Mouse (Mus musculus) limb, embryonic 14.5 days (tissue): ENCODE measurements around the gene Keap1. TPM values are rescaled to one million over a fixed set of nuclear protein-coding genes. Genes with fewer than 3 reads are reported as not detected.

Experiments
- ATAC-seq: fragments of 200-750 bp; cut with Nextera tagmentation; 2 replicates; pipeline ENCODE4 v1.8.0; 2017; ENCODE audit warnings: low read depth, moderate number of reproducible peaks, moderate TSS enrichment; ENCODE audit not compliant: low FRiP score
- DNase-seq: peaks from one replicate; pipeline ENCODE4 v3.0.0-alpha.2; 2015; ENCODE audit warnings: low spot score
- H3K27ac ChIP-seq: fragments of 300-500 bp; sonication (generic); replicated peaks from 2 replicates; pipeline ENCODE4 v1.5.1; 2014; ENCODE audit warnings: low read depth, mild to moderate bottlenecking, low read length, moderate library complexity, mixed read lengths
- H3K27me3 ChIP-seq: fragments of 300-500 bp; sonication (generic); 2 replicates; pipeline ENCODE4 v1.6.1; 2014; ENCODE audit warnings: low read length, mixed read lengths; ENCODE audit not compliant: control insufficient read depth, insufficient read depth
- H3K36me3 ChIP-seq: fragments of 300-500 bp; sonication (generic); 2 replicates; pipeline ENCODE4 v1.6.1; 2014; ENCODE audit warnings: mild to moderate bottlenecking, low read length, moderate library complexity, mixed read lengths; ENCODE audit not compliant: control insufficient read depth, insufficient read depth
- H3K4me1 ChIP-seq: fragments of 300-500 bp; sonication (generic); 2 replicates; pipeline ENCODE4 v1.6.1; 2014; ENCODE audit warnings: antibody characterized with exemption, low read length, mixed read lengths; ENCODE audit not compliant: control insufficient read depth, insufficient read depth
- H3K4me2 ChIP-seq: fragments of 300-500 bp; sonication (generic); replicated peaks from 2 replicates; pipeline ENCODE4 v1.6.1; 2014; ENCODE audit warnings: low read depth, mild to moderate bottlenecking, low read length, moderate library complexity; ENCODE audit not compliant: severe bottlenecking
- H3K4me3 ChIP-seq: fragments of 300-500 bp; sonication (generic); replicated peaks from 2 replicates; pipeline ENCODE4 v1.5.1; 2014; ENCODE audit warnings: low read length
- H3K9ac ChIP-seq: fragments of 300-500 bp; sonication (generic); 2 replicates; pipeline ENCODE4 v1.6.1; 2014; ENCODE audit warnings: mild to moderate bottlenecking, low read depth, low read length, moderate library complexity; ENCODE audit not compliant: severe bottlenecking
- H3K9me3 ChIP-seq: fragments of 300-500 bp; sonication (generic); 2 replicates; pipeline ENCODE4 v1.6.1; 2016; ENCODE audit warnings: low read length; ENCODE audit not compliant: control insufficient read depth
- POLR2A ChIP-seq: fragments of 200-500 bp; IDR thresholded peaks from 2 replicates; pipeline ENCODE4 v1.8.0; 2012; ENCODE audit warnings: inconsistent platforms, mild to moderate bottlenecking, moderate library complexity, borderline replicate concordance; ENCODE audit not compliant: insufficient read depth, insufficient read length; ENCODE audit errors: extremely low read depth
- WGBS: fragments of 180-500 bp; shearing (Covaris S2); extraction: QIAGEN DNeasy Blood & Tissue Kit; methylation state at CpG from one replicate; pipeline ENCODE4 v1.1.7; 2014; 5-methylcytosine and 5-hydroxymethylcytosine counted together
- polyA plus RNA-seq, 2 experiments: library from polyadenylated mRNA; depleted of rRNA in 1 of 2; stranded (reverse) in 1 of 2; unstranded in 1 of 2; fragments of >200 nt; fragmentation: Nextera tagmentation in 1 of 2; extraction: Ambion mirVana in 1 of 2; gene quantifications; 2 replicates each; pipeline versions ENCODE4 v1.2.1 to v1.2.3; 2012 to 2014

Keap1 gene
- polyA plus RNA-seq, 2 experiments, result 50.4 to 52.8 TPM

DNA sequence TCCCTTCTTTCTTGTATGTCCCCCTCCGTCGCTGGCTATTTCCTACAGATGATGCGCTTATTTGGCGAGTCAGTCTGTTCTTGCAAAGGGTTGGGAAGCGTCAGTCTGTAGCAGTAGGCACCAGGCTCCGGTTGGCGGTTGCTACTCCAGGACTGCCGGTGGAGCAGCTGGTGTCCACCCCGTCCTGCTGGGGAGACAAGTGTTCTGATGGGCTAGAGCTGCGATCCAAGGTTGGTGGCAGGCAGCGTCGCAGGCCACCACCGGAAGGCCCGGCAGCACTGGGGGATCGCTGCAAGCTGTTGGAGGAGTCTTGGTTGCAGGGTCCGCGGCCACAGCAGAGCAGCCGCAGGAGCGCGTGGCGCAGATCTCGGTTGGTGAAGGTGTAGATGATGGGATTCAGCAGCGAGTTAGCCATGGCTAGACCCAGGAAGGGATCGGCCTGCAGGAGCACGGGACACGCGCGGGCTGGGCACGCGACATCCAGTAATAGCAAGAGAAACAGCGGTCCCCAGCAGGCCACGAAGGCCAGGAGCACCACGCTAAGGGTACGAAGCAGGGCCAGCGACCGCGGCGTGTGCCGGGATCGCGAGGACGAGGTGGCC lies 4.8 kb upstream of the Keap1 start:
- peak overlapping the region; percentile 92 for H3K4me2 ChIP-seq
- ATAC-seq, result no peak
- WGBS, result 13% methylated on average over 42 of the region's 42 CpGs
- no peaks in the 10 kb centered on the region for H3K36me3 ChIP-seq
- no peak for TF ChIP-seq POLR2A
- H3K4me1 ChIP-seq, result peaks cover 6% of the 10 kb centered on the region; the same call in 1 of the 2 replicates
- no peak overlapping the region for H3K27ac ChIP-seq
- H3K9me3 ChIP-seq, result no peaks in the 10 kb centered on the region
- H3K9ac ChIP-seq, result peak overlapping the region; percentile 56
- H3K27me3 ChIP-seq, result peaks cover 63% of the 10 kb centered on the region
- peak overlapping the region; percentile 49 for H3K4me3 ChIP-seq
- no peak for DNase-seq

DNA sequence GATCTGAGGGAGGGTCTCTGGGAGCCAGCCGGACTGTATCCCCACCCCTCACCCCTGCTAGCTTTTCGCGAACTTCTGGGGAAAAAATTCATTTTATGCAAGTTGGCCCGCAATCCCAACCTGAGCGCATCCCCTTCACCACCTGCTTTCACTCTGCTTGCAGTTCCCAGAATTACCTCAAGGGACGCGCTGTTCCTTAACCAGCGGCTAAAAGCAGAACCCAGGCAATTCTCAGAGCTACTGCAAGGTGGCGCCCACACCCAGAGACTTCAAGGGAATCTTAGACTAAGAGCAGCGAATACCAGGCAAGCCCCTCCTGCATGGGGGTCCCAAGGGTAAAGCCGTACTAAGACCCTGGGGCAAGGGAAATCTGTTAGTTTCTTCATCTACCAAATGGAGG lies 2.2 kb upstream of the Keap1 start:
- H3K9ac ChIP-seq, result no peak overlapping the region
- DNase-seq (peak; percentile 87), ATAC-seq (no peak)
- 7% methylated on average over 11 of the region's 11 CpGs for WGBS
- no peak overlapping the region for H3K27ac ChIP-seq
- H3K4me2 ChIP-seq, result no peak overlapping the region
- no peak overlapping the region for H3K4me3 ChIP-seq
- no peaks in the 10 kb centered on the region for H3K9me3 ChIP-seq
- peaks cover 8% of the 10 kb centered on the region for H3K36me3 ChIP-seq
- peaks cover 17% of the 10 kb centered on the region for H3K4me1 ChIP-seq
- peaks cover 43% of the 10 kb centered on the region for H3K27me3 ChIP-seq
- no peak for TF ChIP-seq POLR2A

DNA sequence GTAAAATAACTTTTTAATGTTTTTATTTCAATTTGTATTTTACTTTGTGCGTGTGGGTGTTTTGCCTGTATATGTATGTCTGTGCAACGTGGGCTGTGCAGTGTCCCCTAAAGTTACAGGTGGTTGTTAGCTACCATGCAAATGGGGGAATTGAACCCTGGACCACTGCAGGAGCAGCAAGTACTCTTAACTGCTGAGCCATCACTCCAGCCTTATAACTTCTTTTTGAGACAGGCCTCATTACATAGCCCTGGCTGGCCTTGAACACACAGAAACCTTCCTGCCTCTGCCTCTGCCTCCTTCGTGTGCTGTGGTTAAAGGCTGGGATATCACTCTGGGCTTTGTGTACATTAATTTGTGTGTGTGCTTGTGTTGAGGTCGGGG lies 296 bp upstream of the Keap1 start:
- H3K4me1 ChIP-seq, result peaks cover 14% of the 10 kb centered on the region
- no peak for DNase-seq
- 0 out of 2 replicates have a peak overlapping the region, but pooled peaks have one; percentile 95 for H3K27ac ChIP-seq
- H3K9ac ChIP-seq, result peak overlapping the region; percentile 97; the same call in 1 of the 2 replicates
- no peak for ATAC-seq
- peak overlapping the region; percentile 57 for H3K4me2 ChIP-seq
- peaks cover 24% of the 10 kb centered on the region for H3K36me3 ChIP-seq
- H3K9me3 ChIP-seq, result no peaks in the 10 kb centered on the region
- WGBS, result 47% methylated on average over 4 of the region's 4 CpGs
- H3K27me3 ChIP-seq, result peaks cover 24% of the 10 kb centered on the region
- no peak for TF ChIP-seq POLR2A
- H3K4me3 ChIP-seq, result peak overlapping the region; percentile 90

DNA sequence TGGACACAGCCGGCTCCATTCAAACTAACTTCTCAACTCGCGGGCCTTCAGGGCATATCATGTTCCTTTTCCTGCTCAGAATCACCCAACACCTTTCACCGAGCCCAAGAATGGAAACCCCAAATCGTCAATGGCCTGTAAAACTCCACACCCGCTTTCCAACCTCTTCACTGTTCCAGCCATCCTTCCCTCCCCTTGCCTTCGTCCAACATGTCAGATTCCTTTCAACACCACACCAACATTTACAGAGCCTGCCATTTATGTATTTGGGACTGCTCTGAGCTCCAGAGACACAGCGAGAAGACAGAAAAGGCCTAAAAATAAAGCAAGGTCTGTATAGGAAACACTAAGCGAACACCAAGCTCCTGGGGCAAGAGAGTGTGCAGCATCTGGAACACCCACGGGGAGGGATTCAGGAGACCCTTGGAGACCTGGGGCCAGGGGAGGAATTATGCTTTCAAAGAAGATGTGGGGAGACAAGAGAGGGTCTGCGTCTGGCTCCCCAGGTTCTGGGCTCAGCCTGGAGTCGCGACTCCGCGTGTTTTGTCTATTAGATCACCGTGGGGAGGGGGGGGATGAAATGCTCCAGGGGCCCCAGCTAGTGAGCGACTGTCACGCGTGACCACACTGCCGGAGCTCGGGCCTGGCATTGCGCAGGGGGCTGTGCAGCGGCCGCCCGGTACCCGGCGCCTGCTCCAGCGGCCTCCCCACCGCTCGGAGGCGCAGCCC lies 993 bp downstream of the Keap1 start:
- ATAC-seq, result peak; percentile 35
- peak overlapping the region; percentile 97 for H3K9ac ChIP-seq

DNA sequence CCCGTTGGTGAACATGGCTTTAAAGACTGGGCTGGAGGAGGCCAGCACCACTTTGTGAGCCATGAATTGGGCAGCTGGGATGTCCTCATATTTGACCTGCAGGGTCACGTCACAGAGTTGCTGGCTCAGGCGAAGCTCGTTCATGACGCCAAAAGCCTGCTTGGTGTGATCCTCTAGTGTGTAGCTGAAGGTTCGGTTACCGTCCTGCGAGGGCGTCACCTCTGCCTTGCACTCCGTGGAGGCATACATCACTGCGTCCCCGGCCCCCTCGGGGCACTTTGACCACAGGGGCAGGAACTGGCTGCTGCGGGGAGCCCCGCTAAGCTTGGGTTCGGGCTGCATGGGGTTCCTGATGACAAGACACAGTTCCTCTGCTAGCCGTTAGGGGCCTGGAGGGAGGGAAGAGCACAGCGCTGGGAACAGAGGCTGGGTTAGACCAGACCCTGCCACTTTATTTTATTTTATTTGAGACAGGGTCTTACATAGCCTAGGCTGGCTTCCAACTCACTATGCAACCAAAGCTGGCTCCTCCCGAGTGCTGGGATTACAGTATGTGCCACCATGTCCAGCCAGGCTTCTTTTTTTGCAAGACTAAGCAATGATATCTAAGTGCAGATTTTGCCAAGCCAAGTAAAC lies 1.7 kb downstream of the Keap1 start:
- ATAC-seq (peak; percentile 31), DNase-seq (no peak)
- Histone ChIP-seq H3K27ac (peak overlapping the region; percentile 95), H3K4me3 (peak overlapping the region; percentile 90), H3K4me1 (peaks cover 11% of the 10 kb centered on the region), H3K27me3 (0 out of 2 replicates have a peak, but pooled peaks cover 4% of the 10 kb centered on the region), H3K36me3 (peaks cover 44% of the 10 kb centered on the region), H3K9me3 (no peaks in the 10 kb centered on the region), H3K4me2 (peak overlapping the region; percentile 57), H3K9ac (peak overlapping the region; percentile 97)
- TF ChIP-seq POLR2A, result no peak
- WGBS, result 14% methylated on average over 19 of the region's 19 CpGs

More for the DNA sequence above, 993 bp downstream of the Keap1 start:
- peak overlapping the region; percentile 57 for H3K4me2 ChIP-seq
- WGBS, result 1% methylated on average over 19 of the region's 31 CpGs
- H3K27me3 ChIP-seq, result peaks cover 11% of the 10 kb centered on the region
- peaks cover 11% of the 10 kb centered on the region for H3K4me1 ChIP-seq
- DNase-seq, result peak; percentile 57
- no peak for TF ChIP-seq POLR2A
- H3K36me3 ChIP-seq, result peaks cover 37% of the 10 kb centered on the region
- H3K4me3 ChIP-seq, result peak overlapping the region; percentile 90
- no peaks in the 10 kb centered on the region for H3K9me3 ChIP-seq
- peak overlapping the region; percentile 95 for H3K27ac ChIP-seq
